Mouse (Mus musculus): ENCODE data around the gene Gm49318.

GRCm38 (mm10) chr9:22099922-22100321, 28.9 kb upstream of the Gm49318 start:
- TF ChIP-seq CTCF (IDR thresholded peaks at IDR 0.05) (no peak), EP300 (IDR thresholded peaks at IDR 0.05) (no peak)

All from lung, postnatal 0 days (tissue).